Mouse (Mus musculus) megakaryocyte, embryonic 14.5 days (primary cell): ENCODE measurements around the gene Gad1.

Source experiments
- FLI1 ChIP-seq: IDR thresholded peaks from 2 replicates; pipeline ENCODE4 v1.6.1; 2012; ENCODE audit warnings: low read length, inconsistent platforms, mixed read lengths
- GATA1 ChIP-seq: IDR thresholded peaks from 3 replicates; pipeline ENCODE4 v1.6.1; 2012; ENCODE audit warnings: mixed read lengths, low read length, inconsistent platforms, borderline replicate concordance

- no peak for TF ChIP-seq GATA1
- no peak for TF ChIP-seq FLI1
These were observed 69.4 kb downstream of the Gad1 start for GRCm38 (mm10) chr2:70622244-70622643.
